In the genomic region with DNA sequence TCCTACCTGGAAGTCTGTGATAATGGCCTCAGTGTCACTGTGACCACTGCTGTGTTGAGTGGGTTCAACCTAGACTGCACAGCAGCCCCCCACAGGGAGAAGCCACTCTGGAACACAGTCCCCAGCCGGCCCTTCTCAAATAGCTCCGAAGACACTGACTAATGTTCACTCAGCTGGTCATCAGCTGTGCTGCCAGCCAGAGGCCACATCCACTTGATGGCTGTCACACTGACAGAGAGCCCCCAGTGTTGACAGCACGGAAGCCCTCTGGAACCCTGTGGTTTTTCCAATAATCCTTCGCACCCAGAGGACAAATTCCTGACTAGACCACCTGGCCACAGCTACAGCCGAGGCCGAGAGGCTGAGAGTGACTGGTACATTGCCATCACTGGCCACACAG, we compare ENCODE assay signal across 21 mouse cellular contexts. TPM values are rescaled to one million over a fixed set of nuclear protein-coding genes. Genes with fewer than 3 reads are reported as not detected.
DNase-seq lines count a peak whose midpoint lies in the region; ATAC-seq and TF ChIP-seq lines count a peak whose summit lies in the region.
"Had no signal": no experiment of that assay in that cellular context is flagged by ENCODE, and none has a peak within 500 bp of the region (broad histone marks: within the 10 kb centered on the region; RNA-seq: fewer than 3 reads in every experiment).

No protein-coding gene starts in this region.

- no peaks in the 10 kb centered on the region for H3K36me3 ChIP-seq in embryonic facial prominence, embryonic 11.5 days (replicated peaks; ENCODE audit: control insufficient read depth, insufficient read depth, low read depth, low read length)
- no peaks in the 10 kb centered on the region for H3K36me3 ChIP-seq in embryonic facial prominence, embryonic 10.5 days (replicated peaks)
- H3K36me3 ChIP-seq in hindbrain, embryonic 12.5 days, result no peaks in the 10 kb centered on the region
- H3K36me3 ChIP-seq in hindbrain, postnatal 0 days (ENCODE audit: insufficient read depth, low read length), result no peaks in the 10 kb centered on the region
- H3K36me3 ChIP-seq in C2C12 (ENCODE audit: control insufficient read depth, insufficient read depth) (no peaks in the 10 kb centered on the region), myocyte (ENCODE audit: control insufficient read depth, insufficient read depth) (no peaks in the 10 kb centered on the region)
- H3K36me3 ChIP-seq: embryonic facial prominence, embryonic 13.5 days; forebrain, embryonic 15.5 days; heart, embryonic 10.5 days had no signal

- TF ChIP-seq CTCF in hindbrain, postnatal 0 days (IDR thresholded peaks at IDR 0.05; ENCODE audit: low read depth), result no peak
- no peak for TF ChIP-seq CTCF in C2C12 (IDR thresholded peaks at IDR 0.05; ENCODE audit: control insufficient read depth, insufficient read depth, insufficient read length)
- TF ChIP-seq CTCF in lung, adult 2 months (IDR thresholded peaks at IDR 0.05; ENCODE audit: insufficient read depth, low read length), result no peak

- H3K4me3 ChIP-seq in embryonic facial prominence, embryonic 11.5 days (ENCODE audit: low read depth, low read length), result no peak overlapping the region
- no peak overlapping the region for H3K4me3 ChIP-seq in embryonic facial prominence, embryonic 10.5 days
- H3K4me3 ChIP-seq in hindbrain, embryonic 12.5 days, result no peak overlapping the region
- H3K4me3 ChIP-seq in hindbrain, postnatal 0 days (ENCODE audit: low read length), result no peak overlapping the region
- H3K4me3 ChIP-seq in C2C12 (ENCODE audit: insufficient read depth, poor library complexity, severe bottlenecking) (no peak overlapping the region), myocyte (no peak overlapping the region)
- no peak overlapping the region for H3K4me3 ChIP-seq in lung, adult 2 months (replicated peaks; ENCODE audit: extremely low read depth, low read depth, low read length)
- H3K4me3 ChIP-seq: embryonic facial prominence, embryonic 13.5 days; forebrain, embryonic 15.5 days; heart, embryonic 10.5 days had no signal

- 57% methylated on average over 6 of the region's 6 CpGs for WGBS in embryonic facial prominence, embryonic 11.5 days
- WGBS in embryonic facial prominence, embryonic 10.5 days, result 64% methylated on average over 6 of the region's 6 CpGs
- WGBS in hindbrain, embryonic 12.5 days, result 32% methylated on average over 6 of the region's 6 CpGs
- WGBS in hindbrain, postnatal 0 days, result 33% methylated on average over 6 of the region's 6 CpGs
- WGBS in lung, adult 2 months, result 66% methylated on average over 6 of the region's 6 CpGs

- H3K27me3 ChIP-seq in embryonic facial prominence, embryonic 11.5 days (ENCODE audit: control insufficient read depth, insufficient read depth, low read length), result no peaks in the 10 kb centered on the region
- H3K27me3 ChIP-seq in embryonic facial prominence, embryonic 10.5 days (replicated peaks; ENCODE audit: low read depth, poor library complexity, severe bottlenecking), result peaks cover 13% of the 10 kb centered on the region; the same call in 1 of the 2 replicates
- 0 out of 2 replicates have a peak, but pooled peaks cover 2% of the 10 kb centered on the region for H3K27me3 ChIP-seq in hindbrain, embryonic 12.5 days
- H3K27me3 ChIP-seq in hindbrain, postnatal 0 days (ENCODE audit: insufficient read depth, low read length), result no peaks in the 10 kb centered on the region
- H3K27me3 ChIP-seq in C2C12 (ENCODE audit: control insufficient read depth, insufficient read depth, insufficient read length) (no peaks in the 10 kb centered on the region), myocyte (ENCODE audit: control insufficient read depth, insufficient read depth, insufficient read length) (peaks cover 4% of the 10 kb centered on the region)
- H3K27me3 ChIP-seq: embryonic facial prominence, embryonic 13.5 days; forebrain, embryonic 15.5 days; Patski had no signal

- no peaks in the 10 kb centered on the region for H3K4me1 ChIP-seq in embryonic facial prominence, embryonic 11.5 days (ENCODE audit: control insufficient read depth, insufficient read depth, low read length)
- H3K4me1 ChIP-seq in embryonic facial prominence, embryonic 10.5 days, result peaks cover 34% of the 10 kb centered on the region
- peaks cover 18% of the 10 kb centered on the region for H3K4me1 ChIP-seq in hindbrain, embryonic 12.5 days
- H3K4me1 ChIP-seq in hindbrain, postnatal 0 days (ENCODE audit: insufficient read depth, low read length), result no peaks in the 10 kb centered on the region
- H3K4me1 ChIP-seq in lung, adult 2 months (ENCODE audit: control insufficient read depth, insufficient read depth, low read length), result no peaks in the 10 kb centered on the region
- H3K4me1 ChIP-seq: forebrain, embryonic 15.5 days had no signal

- no peak for TF ChIP-seq POLR2A in myocyte (IDR thresholded peaks at IDR 0.05; ENCODE audit: insufficient read length, low read depth)
- TF ChIP-seq POLR2A in lung, adult 2 months (IDR thresholded peaks at IDR 0.05; ENCODE audit: borderline replicate concordance, extremely low read depth, low read depth, low read length), result no peak

- no peaks in the 10 kb centered on the region for H3K9me3 ChIP-seq in embryonic facial prominence, embryonic 11.5 days (replicated peaks; ENCODE audit: control insufficient read depth, low read length)
- H3K9me3 ChIP-seq in embryonic facial prominence, embryonic 10.5 days, result no peaks in the 10 kb centered on the region; the same call in 1 of the 2 replicates
- H3K9me3 ChIP-seq in hindbrain, embryonic 12.5 days (replicated peaks), result no peaks in the 10 kb centered on the region
- H3K9me3 ChIP-seq in hindbrain, postnatal 0 days (ENCODE audit: low read length), result no peaks in the 10 kb centered on the region
- H3K9me3 ChIP-seq: embryonic facial prominence, embryonic 13.5 days; forebrain, embryonic 15.5 days; heart, embryonic 10.5 days had no signal

- H3K9ac ChIP-seq in embryonic facial prominence, embryonic 11.5 days (replicated peaks; ENCODE audit: low read length), result no peak overlapping the region
- no peak overlapping the region for H3K9ac ChIP-seq in hindbrain, embryonic 12.5 days
- no peak overlapping the region for H3K9ac ChIP-seq in hindbrain, postnatal 0 days (replicated peaks; ENCODE audit: low read length)
- H3K9ac ChIP-seq: forebrain, embryonic 15.5 days had no signal

- no peak overlapping the region for H3K4me2 ChIP-seq in embryonic facial prominence, embryonic 11.5 days (ENCODE audit: low read depth, low read length)
- no peak overlapping the region for H3K4me2 ChIP-seq in hindbrain, embryonic 12.5 days (replicated peaks)
- no peak overlapping the region for H3K4me2 ChIP-seq in hindbrain, postnatal 0 days (ENCODE audit: low read depth, low read length)
- no peak overlapping the region for H3K4me2 ChIP-seq in myocyte (ENCODE audit: low read depth)
- H3K4me2 ChIP-seq: embryonic facial prominence, embryonic 13.5 days; forebrain, embryonic 15.5 days had no signal

- no peaks in the 10 kb centered on the region for H3K79me2 ChIP-seq in C2C12 (ENCODE audit: control insufficient read depth, insufficient read depth)
- H3K79me2 ChIP-seq in myocyte (ENCODE audit: control insufficient read depth, insufficient read depth), result no peaks in the 10 kb centered on the region

- no peak overlapping the region for H3ac ChIP-seq in C2C12 (ENCODE audit: control insufficient read depth, insufficient read length, low read depth)
- H3ac ChIP-seq in myocyte (ENCODE audit: control insufficient read depth, insufficient read length), result no peak overlapping the region

- ATAC-seq in embryonic facial prominence, embryonic 11.5 days (replicated peaks; ENCODE audit: insufficient number of reproducible peaks, low FRiP score, low TSS enrichment, low read depth), result 0 out of 2 replicates have a peak, but pooled peaks have one; percentile 10
- peak; percentile 46 for ATAC-seq in hindbrain, embryonic 12.5 days (ENCODE audit: low FRiP score)
- ATAC-seq in hindbrain, postnatal 0 days, result no peak
- ATAC-seq: activated CD4-positive, CD25-positive, alpha-beta regulatory T cell, adult 4 months; forebrain, embryonic 15.5 days; intestine, embryonic 16.5 days; Patski had no signal

- DNase-seq in embryonic facial prominence, embryonic 11.5 days (ENCODE audit: low spot score), result no peak
- DNase-seq in embryonic facial prominence, embryonic 10.5 days (ENCODE audit: low spot score), result no peak
- no peak for DNase-seq in hindbrain, postnatal 0 days (ENCODE audit: low spot score)
- no peak for DNase-seq in lung, adult 2 months
- DNase-seq: adrenal gland, postnatal 14 days; cerebellum, adult 11-12 months; cerebellum, adult 9-11 months; cerebellum, postnatal 36 days; gastrocnemius, postnatal 10 days; heart, adult 18-20 months; heart, postnatal 4 days had no signal

- H3K79me3 ChIP-seq in C2C12 (ENCODE audit: low read depth), result no peaks in the 10 kb centered on the region

- H3K27ac ChIP-seq in embryonic facial prominence, embryonic 11.5 days (replicated peaks; ENCODE audit: low read depth, low read length), result no peak overlapping the region
- no peak overlapping the region for H3K27ac ChIP-seq in embryonic facial prominence, embryonic 10.5 days (replicated peaks)
- no peak overlapping the region for H3K27ac ChIP-seq in hindbrain, embryonic 12.5 days
- H3K27ac ChIP-seq in hindbrain, postnatal 0 days, result no peak overlapping the region
- H3K27ac ChIP-seq: embryonic facial prominence, embryonic 13.5 days; forebrain, embryonic 15.5 days; heart, embryonic 10.5 days had no signal

TF ChIP-seq in C2C12, 6 proteins besides CTCF, POLR2A, EP300 and RAD21 (continues in another document):
- TF ChIP-seq CEBPB (IDR thresholded peaks at IDR 0.05; ENCODE audit: low read depth), result no peak

RNA-seq across cellular contexts. Expression of a gene that starts 30.2 kb away (rescaled TPM):
- polyA plus RNA-seq in embryonic facial prominence, embryonic 11.5 days (2014; fragmentation: Nextera tagmentation; extraction: Ambion mirVana), result 2.8 and 3.8 TPM in 2 replicates
- polyA plus RNA-seq in embryonic facial prominence, embryonic 10.5 days (2016; fragmentation: Nextera tagmentation; extraction: Ambion mirVana), result 3.9 and 5.5 TPM in 2 replicates
- 6.9 and 7.1 TPM in 2 replicates for polyA plus RNA-seq in hindbrain, embryonic 12.5 days (2016; fragmentation: Nextera tagmentation; extraction: Ambion mirVana)
- 4.5 and 4.9 TPM in 2 replicates for total RNA-seq in hindbrain, postnatal 0 days (2014; rRNA removed)
- polyA plus RNA-seq in hindbrain, postnatal 0 days (2015; fragmentation: Nextera tagmentation; extraction: Ambion mirVana), result 2.8 and 3.1 TPM in 2 replicates
- 0.06 TPM for polyA plus RNA-seq in C2C12 (2012; fragmentation: generic; extraction: Trizol)
- polyA plus RNA-seq in myocyte (2012; fragmentation: generic; extraction: Trizol), result 0.05 TPM
- 8.9 and 10.1 TPM in 2 replicates for polyA plus RNA-seq in lung, adult 2 months (2012; rRNA removed)
- total RNA-seq: CH12.LX had no signal
- polyA plus RNA-seq: activated CD4-positive, CD25-positive, alpha-beta regulatory T cell, adult 4 months; Patski had no signal

RNA-seq across cellular contexts. Expression of a gene that starts 40.7 kb away (rescaled TPM):
- polyA plus RNA-seq in embryonic facial prominence, embryonic 11.5 days (2014; fragmentation: Nextera tagmentation; extraction: Ambion mirVana), result 47.0 and 54.3 TPM in 2 replicates
- polyA plus RNA-seq in embryonic facial prominence, embryonic 10.5 days (2016; fragmentation: Nextera tagmentation; extraction: Ambion mirVana), result 57.1 and 59.5 TPM in 2 replicates
- 51.3 and 52.3 TPM in 2 replicates for polyA plus RNA-seq in hindbrain, embryonic 12.5 days (2016; fragmentation: Nextera tagmentation; extraction: Ambion mirVana)
- total RNA-seq in hindbrain, postnatal 0 days (2014; rRNA removed), result 39.7 and 41.2 TPM in 2 replicates
- polyA plus RNA-seq in hindbrain, postnatal 0 days (2015; fragmentation: Nextera tagmentation; extraction: Ambion mirVana), result 35.0 and 35.7 TPM in 2 replicates
- polyA plus RNA-seq in C2C12 (2012; fragmentation: generic; extraction: Trizol) (21.8 TPM), myocyte (2012; fragmentation: generic; extraction: Trizol) (19.7 TPM)
- 21.5 and 22.2 TPM in 2 replicates for polyA plus RNA-seq in lung, adult 2 months (2012; rRNA removed)
